Mouse (Mus musculus) hindbrain, embryonic 13.5 days (tissue): ENCODE data around the gene Zfand6. TPM values are rescaled to one million over a fixed set of nuclear protein-coding genes. Genes with fewer than 3 reads are reported as not detected.

ENCODE experiments used
- ATAC-seq: fragments of 200-750 bp; cut with Nextera tagmentation; 2 replicates; pipeline ENCODE4 v1.8.0; 2017; ENCODE audit warnings: moderate TSS enrichment; ENCODE audit not compliant: low FRiP score
- H3K27ac ChIP-seq: fragments of 300-500 bp; sonication (generic); 2 replicates; pipeline ENCODE4 v1.5.1; 2015; ENCODE audit warnings: inconsistent platforms, mild to moderate bottlenecking, moderate library complexity
- H3K27me3 ChIP-seq: fragments of 300-500 bp; sonication (generic); 2 replicates; pipeline ENCODE4 v1.6.1; 2015; ENCODE audit warnings: mild to moderate bottlenecking, inconsistent platforms
- H3K36me3 ChIP-seq: fragments of 300-500 bp; sonication (generic); 2 replicates; pipeline ENCODE4 v1.6.1; 2015; ENCODE audit warnings: mild to moderate bottlenecking, inconsistent platforms
- H3K4me1 ChIP-seq: fragments of 300-500 bp; sonication (generic); replicated peaks from 2 replicates; pipeline ENCODE4 v1.6.1; 2015; ENCODE audit warnings: inconsistent platforms
- H3K4me2 ChIP-seq: fragments of 300-500 bp; sonication (generic); 2 replicates; pipeline ENCODE4 v1.6.1; 2015; ENCODE audit warnings: inconsistent platforms, mild to moderate bottlenecking, moderate library complexity
- H3K4me3 ChIP-seq: fragments of 300-500 bp; sonication (generic); 2 replicates; pipeline ENCODE4 v1.5.1; 2015; ENCODE audit warnings: mild to moderate bottlenecking, inconsistent platforms
- H3K9ac ChIP-seq: fragments of 300-500 bp; sonication (generic); 2 replicates; pipeline ENCODE4 v1.6.1; 2015; ENCODE audit warnings: mild to moderate bottlenecking, inconsistent platforms
- H3K9me3 ChIP-seq: fragments of 300-500 bp; sonication (generic); 2 replicates; pipeline ENCODE4 v1.6.1; 2016; ENCODE audit warnings: inconsistent platforms
- WGBS: fragments of 180-500 bp; shearing (Covaris S2); methylation state at CpG from one replicate; pipeline ENCODE4 v1.1.7; 2015; 5-methylcytosine and 5-hydroxymethylcytosine counted together
- polyA plus RNA-seq: library from polyadenylated mRNA; unstranded; fragments of >200 nt; fragmentation: Nextera tagmentation; extraction: Ambion mirVana; gene quantifications from 2 replicates; pipeline ENCODE4 v1.2.1, GENCODE M21; 2015

The Zfand6 gene
- polyA plus RNA-seq, 1 experiment from 2014 or later = 219 TPM

DNA sequence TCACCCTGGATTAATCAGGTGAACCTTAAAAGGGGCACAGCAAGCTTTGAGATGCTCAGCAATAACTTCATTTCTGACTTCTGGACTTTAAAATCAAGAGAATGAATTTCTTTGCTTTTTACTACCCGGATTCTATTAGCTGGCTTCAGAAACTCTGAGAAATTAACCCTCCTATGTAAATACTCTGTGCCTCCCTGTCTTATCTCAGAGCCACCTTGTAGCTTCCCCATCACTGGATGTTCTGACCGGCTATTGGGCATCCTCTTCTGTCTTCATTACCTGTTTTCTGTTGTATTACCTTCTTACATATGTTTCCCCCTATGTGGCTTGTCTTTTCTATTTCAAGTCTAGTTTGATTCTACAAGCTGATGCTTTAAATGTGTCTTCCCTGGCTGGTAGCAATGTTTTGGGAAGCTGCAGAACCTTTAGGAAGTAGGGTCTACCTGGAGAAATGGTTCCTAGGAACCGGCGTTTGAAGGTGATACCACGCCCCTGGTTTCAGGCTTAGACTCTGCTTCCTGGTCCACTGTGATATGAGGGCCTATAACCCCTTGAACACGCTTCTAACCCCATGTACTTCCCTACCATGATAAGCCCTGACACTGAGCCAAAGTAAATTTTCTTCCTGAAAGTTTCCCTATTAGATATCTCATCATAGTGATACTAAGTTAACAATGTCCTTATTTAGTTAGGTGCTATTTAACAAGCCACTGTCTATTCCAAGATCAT lies 46.3 kb downstream of the Zfand6 start:
- Histone ChIP-seq H3K9ac (no peak overlapping the region), H3K4me3 (no peak overlapping the region), H3K27ac (no peak overlapping the region), H3K36me3 (no peaks in the 10 kb centered on the region), H3K4me2 (no peak overlapping the region), H3K9me3 (no peaks in the 10 kb centered on the region), H3K27me3 (no peaks in the 10 kb centered on the region), H3K4me1 (no peaks in the 10 kb centered on the region)
- ATAC-seq = no peak
- WGBS = 95% methylated on average over 6 of the region's 6 CpGs

DNA sequence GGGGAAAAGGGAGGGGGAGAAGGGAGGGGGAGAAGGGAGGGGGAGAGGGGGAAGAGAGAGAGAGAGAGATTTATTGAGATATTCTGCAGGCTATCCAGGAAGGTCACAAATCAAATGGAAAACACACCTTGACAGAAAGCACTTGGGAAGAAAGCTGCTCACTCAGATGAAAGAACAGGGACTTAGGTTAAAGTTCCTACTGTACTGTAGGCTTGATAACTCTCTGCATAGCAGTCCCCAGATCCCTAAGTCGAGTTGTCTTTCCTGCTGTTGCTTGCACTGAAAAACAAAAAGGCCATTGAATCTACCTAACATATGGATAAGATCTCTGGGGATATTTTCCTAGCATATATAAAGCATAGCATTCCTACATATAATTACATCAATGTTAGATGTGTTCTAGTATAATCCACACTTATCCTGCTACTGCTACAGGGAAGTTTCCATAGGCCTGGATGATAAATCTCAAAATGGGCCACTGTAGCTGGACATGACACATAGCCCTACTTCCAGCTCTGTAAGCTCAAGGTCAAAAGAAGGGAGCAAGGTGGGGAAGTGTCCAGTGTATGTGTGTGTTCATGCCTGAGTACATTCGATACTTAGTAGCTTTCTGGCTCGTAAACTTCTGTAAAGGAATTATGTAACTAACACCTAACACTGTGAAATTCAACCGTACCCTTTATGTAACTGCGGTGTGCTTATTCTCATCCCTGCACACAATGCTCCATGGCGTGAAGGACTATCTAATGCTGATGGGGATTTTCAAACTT lies 47.4 kb downstream of the Zfand6 start:
- 87% methylated on average over 6 of the region's 6 CpGs for WGBS
- no peak for ATAC-seq
- no peak overlapping the region for H3K27ac ChIP-seq
- H3K36me3 ChIP-seq = no peaks in the 10 kb centered on the region
- H3K4me3 ChIP-seq = no peak overlapping the region
- H3K9ac ChIP-seq = no peak overlapping the region
- no peaks in the 10 kb centered on the region for H3K27me3 ChIP-seq
- no peaks in the 10 kb centered on the region for H3K9me3 ChIP-seq
- H3K4me1 ChIP-seq = no peaks in the 10 kb centered on the region
- H3K4me2 ChIP-seq = no peak overlapping the region

DNA sequence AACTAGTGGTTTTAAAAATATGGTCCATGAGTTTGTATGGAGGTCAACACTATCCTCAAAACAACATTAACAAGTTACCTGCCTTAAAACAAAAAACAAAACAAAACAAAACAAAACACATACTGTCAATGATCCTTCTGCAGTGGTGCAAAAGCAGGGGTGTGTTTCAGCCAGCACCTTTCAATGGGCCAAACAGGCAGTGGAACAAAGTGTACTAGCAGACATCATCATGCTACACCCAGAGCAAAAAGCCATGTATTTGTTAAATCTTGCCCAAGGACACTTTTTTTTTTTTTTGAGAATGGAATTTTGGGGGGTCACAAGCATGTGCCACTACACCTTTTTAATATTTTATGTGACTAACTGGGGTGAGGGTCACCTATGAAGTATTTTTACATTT lies 52.8 kb downstream of the Zfand6 start:
- Histone ChIP-seq H3K27me3 (no peaks in the 10 kb centered on the region), H3K4me1 (no peaks in the 10 kb centered on the region)

DNA sequence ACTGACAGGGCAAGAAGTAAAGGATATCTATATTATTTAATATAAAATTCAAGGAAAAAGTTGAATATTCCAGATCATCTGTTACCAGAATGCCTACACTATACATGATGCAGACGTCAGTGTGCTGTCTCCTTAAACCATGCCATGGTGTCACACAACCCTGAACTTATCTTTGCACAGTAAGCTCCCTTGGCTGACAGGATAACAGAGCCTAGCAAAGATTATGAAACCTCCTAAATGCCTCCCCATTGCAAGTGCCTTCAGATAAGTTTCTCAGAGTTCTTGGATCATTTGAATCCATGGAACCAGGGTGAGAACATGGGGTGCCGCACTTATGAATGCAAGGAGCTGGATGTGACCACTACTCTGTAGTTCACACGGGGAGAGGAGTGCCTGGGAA lies 57.9 kb downstream of the Zfand6 start:
- Histone ChIP-seq H3K9ac (no peak overlapping the region), H3K9me3 (0 out of 2 replicates have a peak, but pooled peaks cover 2% of the 10 kb centered on the region), H3K4me3 (no peak overlapping the region), H3K27ac (no peak overlapping the region), H3K4me2 (no peak overlapping the region), H3K4me1 (no peaks in the 10 kb centered on the region), H3K27me3 (no peaks in the 10 kb centered on the region), H3K36me3 (peaks cover 36% of the 10 kb centered on the region)
- no peak for ATAC-seq
- WGBS = 92% methylated on average over 3 of the region's 3 CpGs

More for the DNA sequence above, 52.8 kb downstream of the Zfand6 start:
- Histone ChIP-seq H3K36me3 (peaks cover 12% of the 10 kb centered on the region), H3K9ac (no peak overlapping the region), H3K4me3 (no peak overlapping the region), H3K4me2 (no peak overlapping the region), H3K9me3 (no peaks in the 10 kb centered on the region), H3K27ac (no peak overlapping the region)
- ATAC-seq = no peak

DNA sequence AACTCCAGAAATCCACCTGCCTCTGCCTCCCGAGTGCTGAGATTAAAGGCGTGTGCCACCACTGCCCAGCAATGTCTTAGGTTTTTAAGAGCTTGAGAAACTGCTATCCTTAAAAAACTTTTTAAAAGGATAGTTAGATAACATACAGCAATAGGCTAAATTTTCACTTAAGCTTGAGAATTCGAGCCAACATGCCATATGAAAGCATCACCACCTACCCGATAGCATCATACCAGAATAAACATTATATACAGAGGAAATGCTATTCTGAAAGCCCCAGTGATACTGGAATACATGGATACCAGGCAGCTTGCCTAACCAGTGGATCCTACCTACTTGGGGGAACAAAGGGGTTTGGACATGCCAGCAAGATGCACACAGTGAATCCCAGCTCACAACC lies 66.0 kb downstream of the Zfand6 start:
- 95% methylated on average over 4 of the region's 4 CpGs for WGBS
- H3K27me3 ChIP-seq = no peaks in the 10 kb centered on the region
- H3K9me3 ChIP-seq = 0 out of 2 replicates have a peak, but pooled peaks cover 2% of the 10 kb centered on the region
- H3K27ac ChIP-seq = no peak overlapping the region
- no peaks in the 10 kb centered on the region for H3K4me1 ChIP-seq
- no peak overlapping the region for H3K4me3 ChIP-seq
- peaks cover 27% of the 10 kb centered on the region for H3K36me3 ChIP-seq
- H3K9ac ChIP-seq = no peak overlapping the region
- ATAC-seq = no peak
- no peak overlapping the region for H3K4me2 ChIP-seq

DNA sequence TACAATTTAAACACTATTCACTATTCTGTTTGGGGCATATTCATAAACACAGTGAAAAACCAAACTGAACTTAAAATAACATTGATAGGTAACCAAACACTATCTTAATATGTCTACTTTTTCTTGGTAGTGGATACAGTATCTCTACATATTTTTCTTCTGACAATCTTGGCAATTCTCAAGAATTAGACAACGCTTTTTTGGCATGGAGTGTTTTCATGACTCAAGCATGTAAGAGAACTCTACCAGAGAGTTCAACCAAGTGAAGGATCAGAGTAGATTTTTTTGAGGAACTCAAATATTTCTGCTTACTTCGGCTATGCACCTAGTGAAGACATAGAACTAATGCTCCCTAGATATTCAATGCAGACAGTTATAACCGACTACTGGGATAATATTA lies 68.8 kb downstream of the Zfand6 start:
- H3K27ac ChIP-seq = no peak overlapping the region
- H3K9ac ChIP-seq = no peak overlapping the region
- H3K4me3 ChIP-seq = no peak overlapping the region
- ATAC-seq = no peak
- no peaks in the 10 kb centered on the region for H3K27me3 ChIP-seq
- no peaks in the 10 kb centered on the region for H3K4me1 ChIP-seq
- 97% methylated on average over 3 of the region's 3 CpGs for WGBS
- peaks cover 39% of the 10 kb centered on the region for H3K36me3 ChIP-seq
- H3K4me2 ChIP-seq = no peak overlapping the region
- no peaks in the 10 kb centered on the region for H3K9me3 ChIP-seq

DNA sequence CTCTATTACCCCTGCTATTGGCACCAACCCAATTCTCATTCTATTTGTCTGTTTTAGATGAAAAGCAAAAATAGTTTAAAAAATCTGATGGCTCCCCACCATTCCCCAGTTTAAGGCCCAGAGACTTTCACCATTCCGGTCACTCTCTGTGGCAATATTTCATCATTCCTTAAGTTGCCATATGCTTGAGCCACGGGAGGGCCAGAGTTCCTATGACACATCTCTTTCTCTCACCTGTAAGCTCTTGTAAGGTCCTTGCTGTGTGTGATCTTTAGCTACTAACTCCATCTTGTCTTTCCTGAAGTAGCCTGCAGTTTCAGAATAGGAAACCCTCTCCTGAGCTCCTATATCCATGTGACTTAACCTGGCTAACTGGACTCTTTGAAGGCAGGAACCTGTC lies 70.8 kb downstream of the Zfand6 start:
- H3K4me3 ChIP-seq = no peak overlapping the region
- WGBS = 93% methylated on average over 2 of the region's 2 CpGs
- no peak overlapping the region for H3K4me2 ChIP-seq
- no peaks in the 10 kb centered on the region for H3K9me3 ChIP-seq
- H3K4me1 ChIP-seq = no peaks in the 10 kb centered on the region
- peaks cover 30% of the 10 kb centered on the region for H3K36me3 ChIP-seq
- no peak overlapping the region for H3K9ac ChIP-seq
- no peak for ATAC-seq
- no peak overlapping the region for H3K27ac ChIP-seq
- H3K27me3 ChIP-seq = no peaks in the 10 kb centered on the region

DNA sequence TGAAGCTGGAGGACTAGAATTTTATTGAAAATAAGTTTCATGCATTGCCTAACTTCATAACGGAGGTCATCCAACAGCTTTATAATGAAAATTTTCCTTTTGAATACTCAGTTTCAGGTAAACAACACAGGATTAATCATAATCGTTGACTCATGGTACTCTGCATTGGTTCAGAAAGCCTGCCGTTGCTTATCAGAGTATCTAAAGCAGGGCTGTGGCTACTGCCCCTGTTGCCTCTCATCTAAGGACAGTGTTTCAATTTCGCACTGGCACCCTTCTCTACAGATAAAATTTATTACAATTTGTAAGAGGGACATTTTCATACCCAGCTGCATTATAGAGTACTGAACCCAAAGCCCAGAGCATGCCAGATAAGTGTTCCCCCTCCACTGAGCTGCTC lies 77.3 kb downstream of the Zfand6 start:
- Histone ChIP-seq H3K9ac (no peak overlapping the region), H3K4me1 (no peaks in the 10 kb centered on the region), H3K27me3 (no peaks in the 10 kb centered on the region), H3K36me3 (peaks cover 13% of the 10 kb centered on the region), H3K9me3 (no peaks in the 10 kb centered on the region), H3K4me3 (no peak overlapping the region), H3K27ac (no peak overlapping the region), H3K4me2 (no peak overlapping the region)
- 91% methylated on average over 4 of the region's 4 CpGs for WGBS
- ATAC-seq = no peak

DNA sequence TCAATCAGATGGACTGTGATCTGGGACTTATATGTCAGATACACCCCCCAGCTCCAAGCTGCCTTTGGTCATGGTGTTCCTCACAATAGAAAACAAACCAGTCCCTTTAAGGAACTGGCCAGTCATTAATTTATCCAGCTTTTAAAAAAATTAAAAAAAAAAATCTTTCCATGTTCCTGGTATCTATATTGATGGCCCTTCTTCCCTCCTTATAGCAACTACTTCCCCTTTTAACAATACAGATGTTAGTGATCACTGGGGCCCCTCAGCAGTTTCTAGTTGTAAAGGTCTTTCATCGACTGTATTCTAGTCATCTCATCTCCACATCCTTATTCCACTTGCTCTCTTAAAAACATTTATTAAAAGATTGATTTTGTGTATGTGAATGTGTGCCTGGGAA lies 78.2 kb downstream of the Zfand6 start:
- no peaks in the 10 kb centered on the region for H3K27me3 ChIP-seq
- ATAC-seq = no peak
- no peak overlapping the region for H3K4me2 ChIP-seq
- H3K9ac ChIP-seq = no peak overlapping the region
- no peaks in the 10 kb centered on the region for H3K4me1 ChIP-seq
- 89% methylated on average over 1 of the region's 1 CpGs for WGBS
- H3K27ac ChIP-seq = no peak overlapping the region
- no peak overlapping the region for H3K4me3 ChIP-seq
- H3K9me3 ChIP-seq = no peaks in the 10 kb centered on the region
- peaks cover 8% of the 10 kb centered on the region for H3K36me3 ChIP-seq

DNA sequence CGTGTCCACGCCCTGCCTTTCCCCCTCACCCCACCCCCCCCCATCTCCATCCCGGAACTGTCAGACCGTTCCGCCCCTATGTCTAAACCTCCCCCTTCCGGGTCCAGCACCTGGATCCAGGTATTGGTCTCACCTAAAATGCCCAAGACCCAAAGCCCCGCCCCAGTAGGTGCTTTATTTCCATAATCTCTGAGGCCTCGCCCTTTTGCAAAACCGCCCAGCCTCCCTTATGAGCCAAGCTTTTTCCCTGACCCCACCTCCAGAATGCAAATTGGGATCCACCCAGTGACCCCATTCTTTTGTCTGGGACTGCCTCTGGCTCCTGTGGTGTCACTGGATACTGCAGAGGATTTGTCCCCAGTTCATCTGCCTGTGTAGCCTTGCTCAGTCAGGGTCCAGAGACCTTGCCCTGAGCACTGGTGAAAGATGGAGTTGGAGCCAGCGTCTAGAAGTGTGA lies 83.4 kb downstream of the Zfand6 start, which contains the start of gene Fah:
TSS of gene Fah (minus strand) at position 430 of the 457 bp plus-strand sequence.
- Histone ChIP-seq H3K4me1 (peaks cover 15% of the 10 kb centered on the region), H3K9ac (peak within 1 kb of the TSS; percentile 78), H3K27me3 (0 out of 2 replicates have a peak, but pooled peaks cover 4% of the 10 kb centered on the region), H3K27ac (no peak within 1 kb of the TSS), H3K4me2 (peak within 1 kb of the TSS; percentile 96), H3K4me3 (peak within 1 kb of the TSS; percentile 56), H3K36me3 (no peaks in the 10 kb centered on the region), H3K9me3 (no peaks in the 10 kb centered on the region)
- 2% methylated on average over 9 of the region's 10 CpGs for WGBS
- peak; percentile 47 for ATAC-seq

DNA sequence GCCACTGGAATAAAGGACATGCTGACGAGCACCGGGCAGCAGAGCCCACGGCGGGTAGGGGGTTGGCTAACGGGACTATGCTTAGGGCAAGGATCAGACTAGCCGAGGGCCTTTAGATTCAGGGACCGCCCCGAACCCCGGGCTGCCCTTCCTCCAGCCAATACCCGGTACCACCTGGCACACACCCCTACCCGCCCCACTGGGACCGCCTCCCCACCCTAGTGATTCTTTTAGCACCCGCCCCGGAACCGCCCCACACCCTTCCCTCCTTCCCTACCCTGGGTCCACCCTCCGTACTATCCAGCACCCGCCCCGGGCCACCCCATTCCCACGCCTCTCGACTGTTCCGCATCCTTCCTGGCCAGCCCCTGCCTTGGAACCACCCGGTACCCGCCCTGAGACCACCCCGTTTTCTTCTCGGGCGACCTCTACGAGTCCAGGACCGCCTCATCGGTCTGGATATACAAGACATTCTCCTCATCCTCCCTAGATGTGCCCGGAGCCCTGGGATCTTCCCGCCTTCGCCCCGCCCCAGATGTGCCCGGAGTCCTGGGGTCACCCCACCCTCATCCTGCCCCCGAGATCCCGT lies 84.0 kb downstream of the Zfand6 start:
- under 1% methylated on average over 36 of the region's 36 CpGs for WGBS
- H3K27me3 ChIP-seq = 0 out of 2 replicates have a peak, but pooled peaks cover 4% of the 10 kb centered on the region
- H3K9me3 ChIP-seq = no peaks in the 10 kb centered on the region
- H3K4me1 ChIP-seq = peaks cover 15% of the 10 kb centered on the region
- H3K4me2 ChIP-seq = peak overlapping the region; percentile 96
- peak overlapping the region; percentile 56 for H3K4me3 ChIP-seq
- no peak overlapping the region for H3K27ac ChIP-seq
- H3K36me3 ChIP-seq = no peaks in the 10 kb centered on the region
- peak overlapping the region; percentile 78 for H3K9ac ChIP-seq
- ATAC-seq = peak; percentile 91

DNA sequence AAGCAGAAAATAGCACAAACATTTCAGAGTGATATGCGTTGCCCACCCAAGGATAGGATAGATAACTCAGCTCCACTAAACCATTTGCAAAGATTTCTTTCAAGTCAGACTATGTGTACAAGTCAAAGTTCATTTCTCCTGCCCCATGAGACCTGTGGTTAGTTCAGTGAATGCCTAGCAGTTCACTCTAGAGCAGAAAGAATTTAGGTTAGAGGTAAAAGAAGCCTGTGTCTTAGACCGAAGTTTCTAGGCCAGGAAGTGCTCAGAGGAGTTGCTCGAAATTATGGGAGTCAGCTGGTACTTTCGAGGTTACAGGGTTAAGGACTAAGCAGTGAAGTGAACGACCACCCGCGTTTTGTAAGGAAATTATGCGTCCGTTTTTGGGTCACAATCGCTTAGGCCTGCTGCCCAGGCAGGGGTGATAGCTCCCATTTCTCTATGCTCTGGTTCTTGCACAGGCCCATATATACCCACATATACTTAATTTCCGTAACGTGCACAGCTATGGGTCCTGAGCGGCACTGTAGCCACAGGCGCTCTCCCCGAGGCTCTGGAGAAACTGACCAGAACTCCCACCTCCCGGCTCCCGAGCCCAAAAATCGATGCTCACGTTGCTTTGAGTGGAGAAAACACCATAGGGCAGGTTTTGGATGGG lies 84.6 kb downstream of the Zfand6 start:
- H3K9ac ChIP-seq = peak overlapping the region; percentile 78
- H3K27ac ChIP-seq = no peak overlapping the region
- H3K4me2 ChIP-seq = peak overlapping the region; percentile 96
- ATAC-seq = peak; percentile 66
- peaks cover 15% of the 10 kb centered on the region for H3K4me1 ChIP-seq
- no peaks in the 10 kb centered on the region for H3K9me3 ChIP-seq
- H3K4me3 ChIP-seq = peak overlapping the region; percentile 56
- 0 out of 2 replicates have a peak, but pooled peaks cover 4% of the 10 kb centered on the region for H3K27me3 ChIP-seq
- 9% methylated on average over 19 of the region's 19 CpGs for WGBS
- no peaks in the 10 kb centered on the region for H3K36me3 ChIP-seq
